Mouse (Mus musculus): ENCODE results near the gene Dsel. TPM values are rescaled to one million over a fixed set of nuclear protein-coding genes. Genes with fewer than 3 reads are reported as not detected.

Dsel gene
- total RNA-seq (2017), result 0.86 and 0.93 TPM in 2 replicates

GRCm38 (mm10) chr1:111864779-111865165 is at the start of gene Dsel:
Dsel (minus strand) TSS chr1:111864918.
- peak; percentile 61 for ATAC-seq (ENCODE audit: extremely low read depth, insufficient number of reproducible peaks, low FRiP score, poor library complexity, severe bottlenecking)

DNA sequence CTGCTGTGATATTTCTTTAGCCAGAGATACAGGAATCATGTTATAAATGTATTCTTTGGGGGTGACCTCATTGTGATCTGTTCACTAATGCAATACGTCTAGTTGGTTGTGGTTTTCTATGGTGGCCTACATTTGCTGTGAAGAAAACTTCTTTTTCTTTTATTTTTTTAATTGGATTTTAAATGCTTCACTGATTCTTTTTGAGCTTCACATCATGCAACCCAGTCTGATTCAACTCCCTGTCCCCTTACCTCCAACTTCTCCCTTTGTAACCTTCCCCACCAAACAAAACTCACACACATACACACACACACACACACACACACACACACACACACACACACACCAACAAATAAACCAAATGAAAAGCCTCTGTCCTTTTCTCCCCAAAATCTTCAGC is 46.7 kb upstream of the Dsel start:
- ATAC-seq (ENCODE audit: extremely low read depth, insufficient number of reproducible peaks, low FRiP score, poor library complexity, severe bottlenecking), result no peak

DNA sequence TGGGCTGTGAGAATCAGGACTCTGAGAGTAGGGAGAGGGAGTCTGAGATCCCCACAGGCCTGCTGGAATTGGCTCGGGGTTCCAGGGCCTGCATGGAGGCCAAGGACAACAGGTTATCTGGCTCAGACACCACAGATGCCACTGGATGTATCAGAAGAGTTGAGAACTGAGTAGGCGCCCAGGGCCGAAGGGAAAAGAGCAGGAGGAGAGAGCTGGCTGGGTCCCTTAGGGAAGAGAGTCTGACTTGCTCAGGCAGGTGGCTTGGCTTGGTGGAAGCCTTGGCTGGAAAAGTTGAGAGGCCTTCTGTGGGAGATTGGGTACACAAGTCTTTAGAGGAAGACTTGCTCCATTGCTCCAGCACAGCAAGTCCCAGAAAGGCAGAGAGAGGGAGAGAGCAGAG is 18.6 kb upstream of the Dsel start:
- no peak for ATAC-seq (ENCODE audit: extremely low read depth, insufficient number of reproducible peaks, low FRiP score, poor library complexity, severe bottlenecking)

DNA sequence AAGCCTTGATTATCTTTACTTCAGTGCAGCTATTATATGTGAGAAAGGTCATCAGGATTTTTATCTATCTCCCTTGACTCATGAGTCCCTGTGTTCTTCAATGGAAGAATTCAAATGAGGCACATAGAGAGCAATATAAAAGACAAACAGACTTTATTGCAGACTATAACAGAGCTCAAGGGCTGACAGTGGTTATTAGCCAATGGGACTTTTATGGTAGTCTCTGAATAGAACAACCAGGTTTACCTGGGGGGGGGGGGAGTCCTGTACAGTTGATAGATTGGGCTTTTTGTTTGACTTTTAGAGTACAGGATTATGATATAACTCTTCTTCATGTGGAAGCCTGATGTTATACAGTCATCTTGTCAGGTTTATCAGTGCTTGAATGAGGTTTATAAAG is 11.1 kb upstream of the Dsel start:
- no peak for ATAC-seq (ENCODE audit: extremely low read depth, insufficient number of reproducible peaks, low FRiP score, poor library complexity, severe bottlenecking)

DNA sequence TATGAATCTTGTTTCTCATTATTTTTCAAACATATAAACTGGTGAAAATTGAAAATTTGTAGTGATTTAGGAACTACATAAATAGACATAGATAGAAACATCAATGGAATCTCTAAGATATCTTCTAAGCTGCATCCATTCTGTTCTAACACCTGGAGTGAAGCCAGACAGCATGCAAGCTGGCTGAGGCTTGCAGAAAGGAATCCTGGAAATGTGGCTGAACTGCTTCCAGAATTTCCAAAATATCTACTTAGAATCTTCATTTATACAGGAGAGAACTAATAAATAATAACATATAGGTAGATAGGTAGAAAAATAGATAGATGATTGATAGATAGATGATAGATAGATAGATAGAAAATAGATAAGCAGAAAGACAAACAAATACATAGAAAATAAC is 8.5 kb upstream of the Dsel start:
- ATAC-seq (ENCODE audit: extremely low read depth, insufficient number of reproducible peaks, low FRiP score, poor library complexity, severe bottlenecking), result no peak

DNA sequence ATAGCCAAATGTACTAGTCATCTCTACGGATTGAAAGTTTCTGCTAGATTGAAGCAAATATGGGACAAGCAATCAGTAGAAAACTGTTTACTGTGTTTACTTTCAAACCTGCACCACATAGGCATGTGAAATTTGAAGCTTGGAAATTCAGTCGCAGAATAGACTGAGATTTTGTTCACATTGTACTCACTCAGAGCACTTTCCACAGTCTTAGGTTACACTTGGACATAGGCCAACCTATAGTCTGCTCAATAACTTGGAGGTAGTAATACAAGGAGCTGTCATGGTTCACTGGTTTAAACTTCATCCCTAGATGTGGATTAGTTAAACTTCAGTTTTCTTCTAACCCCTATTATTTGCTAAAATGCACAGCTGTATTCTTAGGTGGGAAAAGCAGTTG is 749 bp upstream of the Dsel start:
- no peak for ATAC-seq (ENCODE audit: extremely low read depth, insufficient number of reproducible peaks, low FRiP score, poor library complexity, severe bottlenecking)

DNA sequence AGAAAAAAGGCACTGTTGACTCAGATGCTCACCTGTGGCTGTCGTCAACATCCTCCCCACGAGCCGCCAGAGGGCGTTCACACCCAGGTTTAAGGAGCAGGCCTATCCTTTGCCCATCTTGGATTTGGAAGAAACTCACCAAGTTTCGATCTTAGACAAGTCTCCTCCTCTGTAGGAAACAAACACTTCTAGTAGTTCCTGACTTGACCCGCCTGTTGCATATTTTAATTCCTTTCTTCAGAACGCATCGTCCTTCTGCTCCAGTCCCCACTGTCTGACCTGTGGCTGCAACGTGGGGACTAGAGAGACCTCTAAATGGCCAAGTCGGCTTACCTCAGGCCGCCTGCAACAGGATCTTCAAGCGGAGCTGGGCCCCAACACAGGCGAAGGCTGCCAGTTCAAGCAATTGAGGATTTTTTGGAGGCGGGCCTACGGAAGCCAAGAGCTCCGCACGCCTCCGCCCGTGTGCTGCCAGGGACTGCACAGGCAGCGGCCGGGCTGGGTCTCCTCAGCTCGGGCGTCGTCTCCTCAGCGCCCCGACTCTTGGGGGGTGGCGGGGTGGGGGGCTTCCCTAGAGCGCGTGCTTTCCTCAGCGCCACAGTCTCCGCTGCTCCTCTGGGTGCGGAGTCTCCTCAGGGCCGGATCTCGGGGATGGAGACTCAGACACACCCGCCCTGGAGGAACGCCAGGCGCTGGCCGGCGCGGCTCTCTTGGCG is 497 bp downstream of the Dsel start:
- peak; percentile 36; the same call in 1 of the 2 replicates for ATAC-seq (ENCODE audit: extremely low read depth, insufficient number of reproducible peaks, low FRiP score, poor library complexity, severe bottlenecking)

GRCm38 (mm10) chr1:111857852-111858251 is 6.9 kb downstream of the Dsel start:
- ATAC-seq (ENCODE audit: extremely low read depth, insufficient number of reproducible peaks, low FRiP score, poor library complexity, severe bottlenecking), result no peak

GRCm38 (mm10) chr1:111852439-111852838 is 12.3 kb downstream of the Dsel start:
- no peak for ATAC-seq (ENCODE audit: extremely low read depth, insufficient number of reproducible peaks, low FRiP score, poor library complexity, severe bottlenecking)

GRCm38 (mm10) chr1:111833583-111834225 is 31.0 kb downstream of the Dsel start:
- no peak for ATAC-seq (ENCODE audit: extremely low read depth, insufficient number of reproducible peaks, low FRiP score, poor library complexity, severe bottlenecking)
